Mouse (Mus musculus) C3H10T1/2 (cell line): ENCODE results near the gene Gm8797. TPM values are rescaled to one million over a fixed set of nuclear protein-coding genes. Genes with fewer than 3 reads are reported as not detected.

Experiments
- polyA plus RNA-seq, 2 experiments: library from polyadenylated mRNA; unstranded; fragments of >200 nt; fragmentation: generic; extraction: Trizol; gene quantifications; one replicate each; pipeline ENCODE4 v1.2.1; 2012; ENCODE audit warnings: missing spikeins in 2 of 2

Gene Gm8797
- polyA plus RNA-seq, result 1 to 10 TPM in 1 of 2 experiments, under 1 TPM in 1; 0.55 to 1.3 TPM

DNA sequence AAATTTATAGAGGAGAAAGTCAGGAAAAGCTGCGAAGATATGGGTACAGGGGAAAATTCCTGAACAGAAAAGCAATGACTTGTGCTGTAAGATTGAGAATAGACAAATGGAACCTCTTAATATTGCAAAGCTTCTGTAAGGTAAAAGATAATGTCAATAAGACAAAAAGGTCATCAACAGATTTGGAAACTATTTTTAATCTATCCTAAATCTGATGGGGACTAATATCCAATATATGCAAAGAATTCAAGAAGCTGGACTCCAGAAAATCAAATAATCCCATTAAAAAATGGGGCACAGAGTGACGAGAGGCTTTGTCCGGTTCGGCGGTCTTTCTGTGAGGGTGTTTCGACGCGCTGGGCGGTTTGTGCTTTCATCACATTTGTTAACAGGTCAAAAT lies at the start of gene Gm8797:
TSS of gene Gm8797 (plus strand) at position 301 of the 400 bp plus-strand sequence.

